Comparison of ENCODE assay signal across 28 mouse cellular contexts in the genomic region with DNA sequence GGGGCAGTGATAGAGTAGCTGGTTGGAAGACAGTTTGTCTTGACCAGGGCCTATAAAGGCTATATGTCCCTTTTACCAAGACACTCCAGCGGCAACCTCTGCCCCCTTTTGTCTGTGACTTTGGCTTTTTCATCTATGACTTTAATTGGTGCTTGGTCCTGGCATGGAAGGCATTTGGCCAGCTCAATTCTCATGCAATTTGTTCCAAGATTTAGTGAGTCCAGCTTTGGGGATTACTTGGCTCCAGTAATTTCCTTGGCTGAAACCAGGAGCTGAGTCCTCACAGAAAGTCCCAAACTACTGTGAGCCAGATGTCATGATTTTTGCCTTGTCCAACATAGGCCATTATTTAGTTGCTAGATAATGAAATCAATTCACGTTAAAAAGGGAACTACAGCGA.
A peak's percentile ranks its signal among the peaks of the same experiment; 100 is the strongest.
DNase-seq lines count a peak whose midpoint lies in the region; ATAC-seq and TF ChIP-seq lines count a peak whose summit lies in the region.
"Had no signal": no experiment of that assay in that cellular context is flagged by ENCODE, and none has a peak within 500 bp of the region (broad histone marks: within the 10 kb centered on the region; RNA-seq: fewer than 3 reads in every experiment).

No protein-coding gene starts in this region.

- no peaks in the 10 kb centered on the region for H3K36me3 ChIP-seq in hindbrain, postnatal 0 days (ENCODE audit: insufficient read depth, low read length)
- H3K36me3 ChIP-seq in hindbrain, embryonic 16.5 days (ENCODE audit: control insufficient read depth, insufficient read depth, low read length): no peaks in the 10 kb centered on the region
- H3K36me3 ChIP-seq: embryonic facial prominence, embryonic 12.5 days; forebrain, embryonic 15.5 days; heart, embryonic 15.5 days; hindbrain, embryonic 13.5 days; limb, embryonic 12.5 days; liver, embryonic 15.5 days; midbrain, embryonic 15.5 days had no signal

- H3K9ac ChIP-seq in hindbrain, postnatal 0 days (replicated peaks; ENCODE audit: low read length): no peak overlapping the region
- H3K9ac ChIP-seq in hindbrain, embryonic 16.5 days (ENCODE audit: low read depth, low read length): no peak overlapping the region
- H3K9ac ChIP-seq: embryonic facial prominence, embryonic 12.5 days; forebrain, embryonic 15.5 days; heart, embryonic 15.5 days; hindbrain, embryonic 13.5 days; limb, embryonic 12.5 days; liver, embryonic 15.5 days; lung, embryonic 14.5 days; midbrain, embryonic 15.5 days had no signal

- H3K9me3 ChIP-seq in hindbrain, postnatal 0 days (ENCODE audit: low read length): no peaks in the 10 kb centered on the region
- no peaks in the 10 kb centered on the region for H3K9me3 ChIP-seq in hindbrain, embryonic 16.5 days (ENCODE audit: control insufficient read depth, low read length)
- H3K9me3 ChIP-seq: embryonic facial prominence, embryonic 12.5 days; forebrain, embryonic 15.5 days; heart, embryonic 15.5 days; hindbrain, embryonic 13.5 days; limb, embryonic 12.5 days; liver, embryonic 15.5 days; midbrain, embryonic 15.5 days had no signal

- TF ChIP-seq CTCF in hindbrain, postnatal 0 days (IDR thresholded peaks at IDR 0.05; ENCODE audit: low read depth): no peak

- DNase-seq in cerebellum, adult 18-20 months: peak; percentile 28
- no peak for DNase-seq in cerebellum, adult 8-10 months
- peak; percentile 13 for DNase-seq in gastrocnemius, postnatal 25 days
- DNase-seq in gastrocnemius, postnatal 10 days: no peak
- DNase-seq in hindbrain, postnatal 0 days (ENCODE audit: low spot score): peak; percentile 44
- DNase-seq in skeletal muscle tissue, adult 2 months (ENCODE audit: low read depth, low spot score): peak; percentile 38
- DNase-seq: adrenal gland, adult 8-10 months; embryo, embryonic 11 days; gastrocnemius, adult 2 months; kidney, adult 11 months; kidney, postnatal 14 days; layer of hippocampus, adult 9-11 months; lung, embryonic 14.5 days; lung, postnatal 14 days; right cerebral cortex, adult 18-20 months; thymus, adult 18-20 months; thymus, postnatal 25 days had no signal

- no peaks in the 10 kb centered on the region for H3K27me3 ChIP-seq in hindbrain, postnatal 0 days (ENCODE audit: insufficient read depth, low read length)
- H3K27me3 ChIP-seq in hindbrain, embryonic 16.5 days (replicated peaks; ENCODE audit: control insufficient read depth, insufficient read depth, low read length): no peaks in the 10 kb centered on the region
- H3K27me3 ChIP-seq: embryonic facial prominence, embryonic 12.5 days; forebrain, embryonic 15.5 days; heart, embryonic 15.5 days; hindbrain, embryonic 13.5 days; limb, embryonic 12.5 days; liver, embryonic 15.5 days; midbrain, embryonic 15.5 days had no signal

- no peak overlapping the region for H3K4me2 ChIP-seq in hindbrain, postnatal 0 days (ENCODE audit: low read depth, low read length)
- no peak overlapping the region for H3K4me2 ChIP-seq in hindbrain, embryonic 16.5 days (ENCODE audit: low read length)
- H3K4me2 ChIP-seq: embryonic facial prominence, embryonic 12.5 days; forebrain, embryonic 15.5 days; heart, embryonic 15.5 days; hindbrain, embryonic 13.5 days; limb, embryonic 12.5 days; liver, embryonic 15.5 days; lung, embryonic 14.5 days; midbrain, embryonic 15.5 days had no signal

- ATAC-seq in hindbrain, postnatal 0 days: no peak
- ATAC-seq in hindbrain, embryonic 16.5 days: no peak
- ATAC-seq: CD4-positive, CD25-positive, alpha-beta regulatory T cell, adult 4 months; forebrain, embryonic 15.5 days; inflammation-experienced regulatory T-cells, adult 6 months; midbrain, embryonic 15.5 days had no signal

- 63% methylated on average over 3 of the region's 3 CpGs for WGBS in hindbrain, postnatal 0 days
- WGBS in hindbrain, embryonic 16.5 days: 77% methylated on average over 3 of the region's 3 CpGs

- no peaks in the 10 kb centered on the region for H3K4me1 ChIP-seq in hindbrain, postnatal 0 days (ENCODE audit: insufficient read depth, low read length)
- no peaks in the 10 kb centered on the region for H3K4me1 ChIP-seq in hindbrain, embryonic 16.5 days (ENCODE audit: control insufficient read depth, insufficient read depth, low read depth, low read length)
- H3K4me1 ChIP-seq: embryonic facial prominence, embryonic 12.5 days; forebrain, embryonic 15.5 days; heart, embryonic 15.5 days; hindbrain, embryonic 13.5 days; limb, embryonic 12.5 days; liver, embryonic 15.5 days; midbrain, embryonic 15.5 days had no signal

- no peak overlapping the region for H3K4me3 ChIP-seq in hindbrain, postnatal 0 days (ENCODE audit: low read length)
- no peak overlapping the region for H3K4me3 ChIP-seq in hindbrain, embryonic 16.5 days (ENCODE audit: low read length)
- H3K4me3 ChIP-seq: embryonic facial prominence, embryonic 12.5 days; forebrain, embryonic 15.5 days; gastrocnemius, adult 2 months; heart, embryonic 15.5 days; hindbrain, embryonic 13.5 days; limb, embryonic 12.5 days; liver, embryonic 15.5 days; midbrain, embryonic 15.5 days had no signal

- no peak overlapping the region for H3K27ac ChIP-seq in hindbrain, postnatal 0 days
- H3K27ac ChIP-seq in hindbrain, embryonic 16.5 days (ENCODE audit: low read depth, low read length): no peak overlapping the region
- H3K27ac ChIP-seq: embryonic facial prominence, embryonic 12.5 days; forebrain, embryonic 15.5 days; gastrocnemius, adult 2 months; heart, embryonic 15.5 days; limb, embryonic 12.5 days; liver, embryonic 15.5 days; midbrain, embryonic 15.5 days; stomach, postnatal 0 days had no signal

Comparison
In these comparisons a context has a peak if more than half of its experiments do, and no peak if none do; other contexts are left out.
1. DNase-seq: peak in cerebellum, adult 18-20 months (2 of 2), gastrocnemius, postnatal 25 days (single experiment), hindbrain, postnatal 0 days (single experiment) and skeletal muscle tissue, adult 2 months (single experiment); none in cerebellum, adult 8-10 months (single experiment) and gastrocnemius, postnatal 10 days (single experiment).